Mouse (Mus musculus): ENCODE data around the gene Cirbp. TPM values are rescaled to one million over a fixed set of nuclear protein-coding genes. Genes with fewer than 3 reads are reported as not detected.

Gene Cirbp
- polyA plus RNA-seq, 1 experiment = 62.8 TPM

- no peak for TF ChIP-seq GATA1 (IDR thresholded peaks at IDR 0.05; ENCODE audit: low read length)
These were observed 9.9 kb downstream of the Cirbp start for GRCm38 (mm10) chr10:80175536-80176269.

- TF ChIP-seq GATA1 (IDR thresholded peaks at IDR 0.05; ENCODE audit: low read length) = no peak
These were observed 10.6 kb downstream of the Cirbp start for GRCm38 (mm10) chr10:80176270-80176834.

GRCm38 (mm10) chr10:80177441-80178279 lies 11.9 kb downstream of the Cirbp start:
- no peak for TF ChIP-seq GATA1 (IDR thresholded peaks at IDR 0.05; ENCODE audit: low read length)

GRCm38 (mm10) chr10:80179068-80180051 lies 13.6 kb downstream of the Cirbp start, which contains the start of gene Efna2:
TSS of gene Efna2 (plus strand) at chr10:80179482.
- no peak for TF ChIP-seq GATA1 (IDR thresholded peaks at IDR 0.05; ENCODE audit: low read length)

GRCm38 (mm10) chr10:80180288-80180687 lies 14.5 kb downstream of the Cirbp start:
- TF ChIP-seq GATA1 (IDR thresholded peaks at IDR 0.05; ENCODE audit: low read length) = no peak

GRCm38 (mm10) chr10:80180823-80181222 lies 15.0 kb downstream of the Cirbp start:
- TF ChIP-seq GATA1 (IDR thresholded peaks at IDR 0.05; ENCODE audit: low read length) = no peak

GRCm38 (mm10) chr10:80182547-80182946 lies 16.8 kb downstream of the Cirbp start:
- TF ChIP-seq GATA1 (IDR thresholded peaks at IDR 0.05; ENCODE audit: low read length) = no peak

- no peak for TF ChIP-seq GATA1 (IDR thresholded peaks at IDR 0.05; ENCODE audit: low read length)
These were observed 20.9 kb downstream of the Cirbp start for GRCm38 (mm10) chr10:80186649-80187048.

- no peak for TF ChIP-seq GATA1 (IDR thresholded peaks at IDR 0.05; ENCODE audit: low read length)
These were observed 22.0 kb downstream of the Cirbp start for GRCm38 (mm10) chr10:80187739-80188138.

GRCm38 (mm10) chr10:80188453-80189024 lies 22.8 kb downstream of the Cirbp start:
- TF ChIP-seq GATA1 (IDR thresholded peaks at IDR 0.05; ENCODE audit: low read length) = no peak

GRCm38 (mm10) chr10:80189999-80190398 lies 24.2 kb downstream of the Cirbp start:
- TF ChIP-seq GATA1 (IDR thresholded peaks at IDR 0.05; ENCODE audit: low read length) = no peak

GRCm38 (mm10) chr10:80190491-80191051 lies 24.8 kb downstream of the Cirbp start:
- no peak for TF ChIP-seq GATA1 (IDR thresholded peaks at IDR 0.05; ENCODE audit: low read length)

GRCm38 (mm10) chr10:80193976-80194375 lies 28.2 kb downstream of the Cirbp start:
- TF ChIP-seq GATA1 (IDR thresholded peaks at IDR 0.05; ENCODE audit: low read length) = no peak

- TF ChIP-seq GATA1 (IDR thresholded peaks at IDR 0.05; ENCODE audit: low read length) = no peak
These were observed 28.7 kb downstream of the Cirbp start for GRCm38 (mm10) chr10:80194441-80194840.

Data from G1E-ER4 (cell line).